Mouse (Mus musculus): ENCODE results near the gene Olfr649.

The Olfr649 gene

DNA sequence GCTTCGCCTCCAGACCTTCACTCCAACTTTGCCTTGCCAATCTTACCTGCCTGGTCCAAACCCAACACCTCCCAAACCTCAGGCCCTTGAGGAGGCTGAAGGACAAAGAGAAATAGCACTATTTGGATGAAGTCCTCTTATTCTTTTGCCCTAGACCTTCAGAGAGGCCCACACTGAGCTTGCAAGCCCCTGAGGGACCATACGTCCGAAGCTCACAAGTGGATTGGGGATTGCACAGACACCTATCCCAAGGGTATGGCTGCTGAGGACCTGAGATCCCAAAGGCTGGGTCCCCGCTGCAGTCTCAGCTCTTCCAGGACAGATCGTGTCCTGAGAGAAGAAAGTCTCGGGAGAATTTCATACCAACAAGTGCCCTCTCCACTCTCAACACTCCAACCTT, at the start of gene Olfr649:
Olfr649 (minus strand) TSS at position 101 of the 400 bp plus-strand sequence.
- DNase-seq (ENCODE audit: low spot score in 2 of 2), result no peak

DNA sequence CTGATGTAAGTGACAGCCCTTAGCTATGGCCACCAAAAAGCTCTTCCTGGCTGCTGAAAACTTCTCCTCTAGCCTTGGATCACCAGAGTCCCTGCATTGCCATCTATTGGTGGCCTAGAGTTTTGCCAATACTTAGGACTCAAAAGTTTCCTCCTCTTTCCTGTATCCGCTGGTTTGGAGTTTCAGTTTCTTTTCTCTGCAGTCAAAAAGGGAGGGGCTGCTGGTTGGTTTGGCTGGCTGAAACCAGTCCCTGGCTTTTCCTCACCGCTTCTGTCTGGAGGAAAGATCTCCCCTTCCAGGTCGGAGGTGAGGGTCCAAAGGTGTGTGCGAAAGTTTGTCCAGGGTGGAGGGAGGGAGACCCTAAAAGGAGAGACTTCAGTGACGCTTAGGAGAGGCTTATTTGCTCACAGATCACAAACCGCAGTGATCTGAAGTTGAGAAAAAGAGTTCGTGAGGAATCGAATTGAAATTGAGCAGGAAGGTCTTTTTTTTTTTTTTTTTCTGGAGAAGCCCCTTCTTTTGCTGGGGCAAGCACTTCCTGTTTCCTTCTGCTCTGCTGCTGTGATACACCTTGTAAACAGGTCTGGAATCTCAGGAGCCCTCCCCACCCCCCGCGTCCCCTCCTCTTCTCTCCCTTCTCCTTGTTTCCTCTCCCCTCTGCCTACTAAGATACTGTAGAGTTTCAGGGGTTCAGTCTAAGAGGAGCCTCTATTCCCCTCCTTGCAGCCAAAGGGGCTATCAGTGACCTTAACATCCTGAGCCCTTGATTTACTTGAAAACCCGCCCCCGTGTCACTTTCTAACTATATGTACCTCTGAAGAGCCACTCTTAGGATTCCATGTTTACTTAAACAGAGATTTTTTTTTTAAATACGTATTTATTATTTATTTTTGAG, 48.7 kb upstream of the Olfr649 start, which contains the start of gene Trim34a:
Trim34a (plus strand) TSS at position 171 of the 895 bp plus-strand sequence.
- peak in 1 of 2 experiments; percentile 22 for DNase-seq (ENCODE audit: low spot score in 2 of 2)

- no peak for DNase-seq (ENCODE audit: low spot score in 2 of 2)
Observed at GRCm38 (mm10) chr7:104243616-104244015, 47.8 kb upstream of the Olfr649 start.

DNA sequence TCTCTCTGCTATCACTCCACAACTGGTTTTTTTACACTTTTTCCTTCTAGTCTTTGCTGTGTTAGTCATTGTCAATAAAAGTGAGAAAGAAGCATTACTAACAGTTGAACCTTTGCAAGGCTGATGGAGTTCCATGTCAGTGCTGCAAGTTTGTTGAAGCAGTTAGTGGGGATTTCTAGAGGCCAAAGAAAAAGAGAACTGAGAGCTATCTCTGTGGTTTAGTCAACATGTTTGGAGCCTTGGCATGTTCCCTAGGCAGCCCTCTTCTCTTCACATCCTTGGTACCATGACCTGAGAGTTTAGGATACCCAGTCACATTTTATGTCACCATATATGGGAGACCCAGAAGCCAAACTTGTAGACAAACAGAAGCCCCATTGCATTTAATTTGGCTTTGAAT, 45.1 kb upstream of the Olfr649 start:
- no peak for DNase-seq (ENCODE audit: low spot score in 2 of 2)

GRCm38 (mm10) chr7:104231203-104231602, 35.4 kb upstream of the Olfr649 start:
- DNase-seq (ENCODE audit: low spot score in 2 of 2), result no peak

DNA sequence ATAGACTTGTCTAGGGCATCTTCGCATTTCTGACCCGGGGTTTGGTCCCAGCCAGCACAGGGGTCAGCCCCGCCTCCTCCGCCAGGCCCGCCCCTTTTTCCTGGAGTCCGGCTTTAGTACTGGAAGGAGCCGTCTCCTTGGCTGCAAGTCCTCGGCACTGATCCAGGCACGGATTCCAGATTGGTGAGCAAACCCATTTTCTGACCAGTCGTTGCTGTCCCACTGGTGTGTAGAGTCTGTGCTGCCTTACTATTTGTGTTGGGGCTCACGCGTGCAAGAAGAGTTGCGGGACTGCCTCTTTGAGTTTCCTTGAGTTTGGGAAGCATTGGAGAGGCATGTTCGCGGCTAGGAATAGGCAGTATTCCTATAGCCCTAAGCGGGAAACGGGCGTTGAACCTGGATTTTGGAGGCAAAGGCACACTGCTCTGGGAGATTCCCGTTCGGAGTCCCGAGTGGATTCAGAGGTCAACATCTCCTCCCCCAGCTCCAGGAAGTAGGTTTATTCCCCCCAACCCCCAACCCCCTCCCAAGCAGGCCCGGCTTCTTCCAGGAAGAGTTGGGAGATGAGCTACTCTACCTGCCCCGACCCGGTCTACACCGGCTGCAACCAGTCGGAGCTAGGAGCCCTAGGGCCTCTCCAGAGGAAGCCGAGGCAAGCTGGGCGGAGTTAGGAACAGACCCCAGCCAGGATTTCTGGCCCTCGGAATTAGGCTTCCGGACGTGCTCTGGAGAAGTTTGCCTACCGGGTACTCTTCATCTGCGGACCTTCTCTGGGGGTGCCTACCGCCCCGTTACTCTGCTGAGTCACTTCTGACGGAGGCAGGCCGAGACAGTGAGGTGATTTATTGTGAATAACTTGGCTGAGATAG, 23.1 kb upstream of the Olfr649 start, which contains the start of gene Trim6:
Trim6 (plus strand) TSS at position 93 of the 869 bp plus-strand sequence.
- peak in 1 of 2 experiments; percentile 3 for DNase-seq (ENCODE audit: low spot score in 2 of 2)

DNA sequence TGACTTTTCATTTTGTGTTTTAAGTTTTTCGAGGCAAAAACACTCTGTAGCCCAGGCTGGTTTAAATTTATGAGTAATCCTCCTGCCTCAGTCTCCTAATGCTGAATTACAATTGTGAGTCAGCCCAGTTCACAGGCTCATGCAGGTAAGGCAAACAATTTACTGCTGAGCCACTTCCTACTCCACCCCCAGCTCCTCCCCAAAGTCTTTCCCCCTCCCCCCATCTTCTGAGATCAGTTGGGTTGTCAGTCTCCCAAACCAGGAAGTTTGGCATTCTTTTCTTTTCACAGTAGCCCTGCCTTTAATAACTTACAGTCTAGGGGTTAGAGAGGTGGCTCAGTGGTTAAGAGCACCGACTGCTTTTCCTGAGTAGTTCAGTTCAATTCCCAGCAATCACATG, 22.1 kb upstream of the Olfr649 start:
- no peak for DNase-seq (ENCODE audit: low spot score in 2 of 2)

- no peak for DNase-seq (ENCODE audit: low spot score in 2 of 2)
Observed at GRCm38 (mm10) chr7:104216011-104216535, 20.3 kb upstream of the Olfr649 start.

DNA sequence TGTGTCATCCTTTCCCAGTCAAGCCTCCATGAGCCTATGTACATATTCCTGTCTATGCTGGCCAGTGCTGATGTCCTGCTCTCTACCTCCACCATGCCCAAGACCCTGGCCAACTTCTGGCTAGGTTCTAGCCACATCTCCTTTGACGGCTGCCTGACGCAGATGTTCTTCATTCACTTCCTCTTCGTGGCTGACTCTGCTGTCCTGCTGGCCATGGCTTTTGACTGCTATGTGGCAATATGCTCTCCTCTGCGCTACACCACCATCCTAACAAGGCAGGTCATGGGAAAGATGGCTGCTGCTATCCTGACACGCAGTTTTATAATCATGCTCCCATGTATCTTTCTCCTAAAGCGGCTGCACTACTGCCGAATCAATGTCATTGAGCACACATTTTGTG, 10.4 kb upstream of the Olfr649 start:
- no peak for DNase-seq (ENCODE audit: low spot score in 2 of 2)

DNA sequence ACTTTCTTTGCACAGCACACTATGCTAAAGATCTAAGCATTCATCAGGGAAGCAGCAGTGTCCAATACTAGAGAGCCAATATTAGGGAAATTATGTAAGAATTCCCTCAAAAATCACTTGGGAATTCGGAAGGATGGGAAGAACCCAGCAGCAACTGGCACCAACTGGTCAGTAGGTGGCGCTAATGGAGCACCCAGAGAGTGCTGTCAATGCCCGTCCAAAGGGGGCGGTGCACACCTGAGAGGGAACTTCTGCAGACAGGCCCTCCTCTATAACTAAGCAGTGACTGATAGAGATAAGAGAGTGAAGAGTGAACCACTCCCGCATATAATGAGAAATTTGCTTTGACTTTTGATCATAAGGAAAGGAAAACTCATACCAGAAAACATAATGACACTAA, 4.0 kb upstream of the Olfr649 start:
- DNase-seq (ENCODE audit: low spot score in 2 of 2), result peak in 1 of 2 experiments; percentile 38

DNA sequence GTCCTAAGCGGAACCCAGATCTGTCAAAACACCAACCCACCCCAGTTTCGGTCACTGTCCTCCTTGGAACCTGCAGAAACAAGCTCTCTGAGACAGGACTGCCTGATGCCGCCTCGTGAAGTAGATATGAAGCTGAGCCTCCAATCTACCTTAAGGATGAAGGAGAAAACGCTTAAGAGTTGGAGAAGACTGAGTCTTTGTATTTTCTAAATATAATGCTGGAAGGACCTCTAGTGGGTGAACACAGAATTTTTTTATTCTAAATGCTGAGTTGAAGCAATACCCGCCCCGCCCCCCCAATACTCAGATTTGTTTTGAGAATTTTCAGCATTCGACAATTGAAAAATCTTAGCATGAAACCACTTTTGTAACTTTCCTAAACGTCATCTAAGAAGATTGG, 4.5 kb downstream of the Olfr649 start:
- DNase-seq (ENCODE audit: low spot score in 2 of 2), result no peak

- no peak for DNase-seq (ENCODE audit: low spot score in 2 of 2)
Observed at GRCm38 (mm10) chr7:104183292-104183691, 12.5 kb downstream of the Olfr649 start, which contains the start of gene Olfr648. Gene Olfr648, minus strand, starts transcription at chr7:104183392.

DNA sequence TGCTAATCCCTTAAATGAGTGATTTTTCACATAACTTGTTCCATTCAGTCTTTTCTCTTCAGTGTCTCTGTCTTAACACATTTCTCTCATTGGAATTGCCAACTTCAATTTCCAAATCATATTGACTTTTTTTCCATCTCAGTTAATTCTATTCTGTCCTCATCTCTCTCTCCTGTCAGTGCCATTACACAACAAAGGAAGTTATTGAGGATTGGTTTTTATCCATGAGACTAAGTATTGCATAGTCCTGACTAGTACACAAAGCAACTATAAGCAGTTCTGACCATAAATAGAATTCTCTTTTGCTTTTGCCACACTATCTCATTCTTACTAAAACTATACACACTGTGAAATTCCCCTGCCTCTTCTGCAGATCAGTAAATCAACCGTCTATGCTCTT, 16.7 kb downstream of the Olfr649 start:
- no peak for DNase-seq (ENCODE audit: low spot score in 2 of 2)

DNA sequence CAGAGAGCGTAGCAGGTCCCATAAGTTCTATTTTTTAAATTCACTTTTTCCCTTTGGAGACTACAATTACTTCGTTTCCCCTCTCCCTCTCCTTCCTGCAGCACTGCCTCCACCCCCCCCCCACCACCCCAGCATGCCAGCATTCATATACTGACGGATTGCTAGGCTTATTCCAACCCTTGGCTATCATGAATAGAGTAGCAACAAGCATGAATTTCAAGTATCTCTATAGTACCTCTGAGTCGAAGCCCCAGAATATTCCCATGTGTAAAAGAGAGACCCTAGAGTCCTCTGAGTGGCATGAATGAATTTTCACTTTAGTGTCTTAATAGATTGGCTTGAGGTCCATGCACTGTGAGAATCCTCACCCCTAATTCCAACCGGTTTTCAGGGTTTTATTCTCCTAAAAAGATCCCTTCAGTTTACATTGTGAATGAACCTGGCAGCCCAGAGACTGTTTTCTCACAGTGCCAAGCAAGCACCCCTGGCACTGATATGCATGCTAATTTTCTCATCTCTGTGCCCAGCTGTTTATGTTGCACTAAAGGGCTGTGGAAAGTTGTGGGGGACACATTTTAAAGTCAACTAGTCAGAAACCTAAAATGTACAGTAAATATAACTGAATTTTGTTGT, 17.2 kb downstream of the Olfr649 start:
- no peak for DNase-seq (ENCODE audit: low spot score in 2 of 2)

- no peak for DNase-seq (ENCODE audit: low spot score in 2 of 2)
Observed at GRCm38 (mm10) chr7:104175085-104175484, 20.7 kb downstream of the Olfr649 start.

DNA sequence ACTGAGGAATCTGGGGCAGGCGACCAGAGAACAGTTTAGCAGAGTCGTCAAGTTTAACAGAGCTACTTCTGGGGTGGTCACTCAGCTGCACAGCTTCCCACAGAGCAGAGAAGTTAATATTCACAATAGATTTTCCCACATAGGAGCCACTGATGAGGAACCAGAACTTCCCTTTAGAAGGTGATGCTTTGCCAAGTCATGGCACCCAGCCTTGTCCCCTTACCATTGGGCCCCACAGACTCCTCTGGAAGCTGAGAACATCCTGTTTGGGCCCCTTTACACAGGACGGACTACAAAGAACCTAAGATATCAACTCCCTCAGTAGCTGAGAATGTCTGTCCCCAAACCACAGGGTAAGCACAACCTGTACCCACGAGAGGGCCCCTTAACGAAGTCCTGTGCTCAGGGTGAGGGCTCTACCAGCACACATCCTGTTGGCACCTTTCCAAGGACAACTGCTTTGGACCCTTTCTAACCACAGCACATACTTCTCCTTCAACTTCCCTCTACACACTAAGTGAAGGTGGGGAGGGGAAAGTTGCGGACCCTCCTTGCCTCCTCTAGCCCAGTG, 26.1 kb downstream of the Olfr649 start:
- DNase-seq (ENCODE audit: low spot score in 2 of 2), result no peak

GRCm38 (mm10) chr7:104167105-104167504, 28.7 kb downstream of the Olfr649 start:
- no peak for DNase-seq (ENCODE audit: low spot score in 2 of 2)

DNA sequence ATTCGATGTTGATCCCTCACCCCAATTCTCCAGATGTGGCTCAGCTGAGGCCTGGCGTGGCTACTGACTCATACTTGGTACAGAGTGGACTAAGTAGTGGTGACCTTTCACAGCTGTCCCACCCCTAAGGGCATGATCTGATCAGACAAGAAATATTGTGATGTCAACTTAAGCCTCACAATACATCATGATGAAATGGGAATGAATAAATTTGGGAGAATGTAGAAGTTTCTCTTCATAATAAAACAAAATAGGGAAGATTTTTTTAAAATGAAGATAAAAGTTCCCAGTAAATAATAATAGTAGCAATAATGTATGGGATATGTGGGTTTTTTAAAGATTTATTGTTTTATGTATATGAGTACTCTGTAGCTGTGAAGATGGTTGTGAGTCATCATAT, 45.3 kb downstream of the Olfr649 start, which contains the start of gene Ubqlnl:
Ubqlnl (minus strand) TSS at position 101 of the 400 bp plus-strand sequence.
- no peak for DNase-seq (ENCODE audit: low spot score in 2 of 2)

DNA sequence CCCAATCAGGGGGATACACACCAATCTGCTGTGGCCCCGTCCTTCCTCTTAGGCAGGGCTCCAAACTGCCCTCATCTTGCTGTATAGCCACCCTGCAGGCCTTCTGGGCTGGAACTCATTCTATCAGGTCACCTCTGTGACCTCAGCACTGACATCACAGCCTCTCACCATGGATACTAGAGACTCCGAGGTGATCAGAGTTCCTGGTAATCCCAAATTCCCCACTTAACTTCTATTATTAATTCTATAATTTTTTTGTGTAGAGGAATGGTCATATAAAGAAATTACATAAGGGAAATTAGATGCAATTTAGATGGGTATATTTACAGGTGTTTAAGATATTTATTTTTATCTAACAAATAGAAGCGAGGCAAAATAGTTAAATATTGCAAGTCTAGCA, 52.6 kb downstream of the Olfr649 start, which contains the start of gene Ubqln3:
Ubqln3 (minus strand) TSS at position 101 of the 400 bp plus-strand sequence.
- DNase-seq (ENCODE audit: low spot score in 2 of 2), result no peak
